Mouse (Mus musculus) heart, postnatal 10 days (tissue): ENCODE data around the gene Cacng7. TPM values are rescaled to one million over a fixed set of nuclear protein-coding genes. Genes with fewer than 3 reads are reported as not detected.

Experiments
- DNase-seq, 2 experiments: peaks; one replicate each; pipeline ENCODE4 v3.0.0; 2021
- intact Hi-C: fragments of 180-260 bp; cut with DNase I; formaldehyde crosslinking; loops from one replicate; pipeline ENCODE4 v1.15.1; 2025
- total RNA-seq, 2 experiments: library from RNA; stranded (reverse); gene quantifications; 2 replicates each; pipeline ENCODE4 v1.2.3; 2021

Gene Cacng7
- total RNA-seq, 2 experiments from 2014 or later = 7.7 to 9.7 TPM

DNA sequence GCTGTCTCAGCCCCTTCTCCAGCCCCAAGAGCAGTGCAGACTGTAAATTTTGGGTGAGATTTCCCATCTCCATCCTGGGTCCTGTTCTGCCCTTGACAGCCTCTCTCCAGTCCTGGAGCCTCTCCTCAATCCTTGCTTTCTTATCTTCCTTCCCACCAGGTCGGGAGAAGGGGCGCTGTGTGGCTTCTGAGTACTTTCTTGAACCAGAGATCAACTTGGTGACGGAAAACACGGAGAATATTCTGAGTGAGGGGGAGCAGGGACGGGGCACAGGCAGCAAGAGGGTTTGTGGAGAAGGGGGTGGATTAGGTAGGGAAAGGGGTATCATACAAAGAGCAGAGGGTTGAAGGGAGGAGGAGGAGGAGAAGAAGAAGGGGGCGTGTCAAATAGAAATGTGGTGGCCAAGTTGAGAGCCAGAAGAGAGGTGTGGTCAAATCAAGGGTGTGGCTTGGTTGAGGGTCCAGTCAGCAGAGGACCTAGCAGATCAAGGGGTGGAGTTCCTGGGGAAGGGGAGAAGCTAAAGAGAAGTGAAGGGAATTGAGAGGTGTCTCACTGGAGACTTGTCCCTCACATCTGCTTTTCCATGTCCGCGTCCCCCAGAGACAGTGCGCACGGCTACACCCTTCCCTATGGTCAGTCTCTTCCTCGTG, 5.7 kb downstream of the Cacng7 start:
- no peak for DNase-seq
- intact Hi-C loops = no loop called here

DNA sequence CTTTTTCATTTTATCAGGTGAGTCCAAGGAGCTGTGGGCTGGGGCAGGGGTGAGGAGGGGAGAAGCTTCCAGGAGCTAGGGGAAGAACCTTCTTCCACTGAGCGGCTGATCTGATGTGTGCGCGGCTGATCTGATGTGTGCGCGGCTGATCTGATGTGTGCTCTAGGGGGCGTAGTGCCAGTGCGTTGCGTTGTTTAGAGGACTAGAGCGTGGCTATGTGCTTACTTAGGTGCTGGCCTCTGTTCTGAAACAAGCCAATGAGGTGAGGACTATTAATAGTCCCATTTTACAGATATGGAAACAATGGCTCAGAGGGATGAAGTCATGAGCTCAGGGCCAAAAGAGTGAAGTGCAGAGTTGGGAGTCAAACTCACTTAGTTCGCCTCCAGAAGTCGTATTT, 6.3 kb downstream of the Cacng7 start:
- intact Hi-C loops = no loop called here
- DNase-seq = no peak

DNA sequence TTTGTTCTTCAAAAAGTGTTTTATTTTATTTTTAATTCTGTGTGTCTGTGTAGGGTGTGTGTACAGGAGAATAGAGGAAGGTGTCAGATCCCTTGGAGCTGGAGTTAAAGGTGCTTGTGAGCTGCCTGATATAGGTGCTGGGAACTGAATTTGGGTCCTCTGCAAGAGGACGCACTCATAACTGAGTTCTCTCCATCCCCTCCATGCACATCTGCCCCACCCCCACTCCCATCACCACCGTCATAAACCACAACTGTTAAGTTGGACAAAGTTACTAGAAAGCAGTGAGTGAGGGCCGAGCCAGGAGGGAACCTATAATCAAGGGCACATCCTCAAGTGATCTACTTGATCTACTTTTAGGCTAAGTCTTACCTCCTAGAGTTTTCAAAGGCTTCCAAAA, 11.1 kb downstream of the Cacng7 start:
- intact Hi-C loops = no loop called here
- DNase-seq = no peak

DNA sequence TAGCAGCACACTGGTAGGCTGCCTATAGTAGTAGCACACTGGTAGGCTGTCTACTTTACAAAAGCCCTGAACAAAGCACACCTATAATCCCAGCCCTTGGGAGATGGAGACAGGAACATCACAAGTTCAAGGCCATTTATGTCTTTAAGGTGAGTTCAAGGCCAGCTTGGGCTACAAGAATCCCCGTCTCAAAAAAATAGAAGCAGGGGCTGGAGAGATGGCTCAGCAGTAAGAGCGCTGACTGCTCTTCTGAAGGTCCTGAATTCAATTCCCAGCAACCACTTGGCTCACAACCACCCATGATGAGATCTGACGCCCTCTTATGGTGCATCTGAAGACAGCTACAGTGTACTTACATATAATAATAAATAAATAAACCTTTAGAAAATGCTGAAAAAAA, 12.5 kb downstream of the Cacng7 start:
- intact Hi-C loops = no loop called here
- no peak for DNase-seq

DNA sequence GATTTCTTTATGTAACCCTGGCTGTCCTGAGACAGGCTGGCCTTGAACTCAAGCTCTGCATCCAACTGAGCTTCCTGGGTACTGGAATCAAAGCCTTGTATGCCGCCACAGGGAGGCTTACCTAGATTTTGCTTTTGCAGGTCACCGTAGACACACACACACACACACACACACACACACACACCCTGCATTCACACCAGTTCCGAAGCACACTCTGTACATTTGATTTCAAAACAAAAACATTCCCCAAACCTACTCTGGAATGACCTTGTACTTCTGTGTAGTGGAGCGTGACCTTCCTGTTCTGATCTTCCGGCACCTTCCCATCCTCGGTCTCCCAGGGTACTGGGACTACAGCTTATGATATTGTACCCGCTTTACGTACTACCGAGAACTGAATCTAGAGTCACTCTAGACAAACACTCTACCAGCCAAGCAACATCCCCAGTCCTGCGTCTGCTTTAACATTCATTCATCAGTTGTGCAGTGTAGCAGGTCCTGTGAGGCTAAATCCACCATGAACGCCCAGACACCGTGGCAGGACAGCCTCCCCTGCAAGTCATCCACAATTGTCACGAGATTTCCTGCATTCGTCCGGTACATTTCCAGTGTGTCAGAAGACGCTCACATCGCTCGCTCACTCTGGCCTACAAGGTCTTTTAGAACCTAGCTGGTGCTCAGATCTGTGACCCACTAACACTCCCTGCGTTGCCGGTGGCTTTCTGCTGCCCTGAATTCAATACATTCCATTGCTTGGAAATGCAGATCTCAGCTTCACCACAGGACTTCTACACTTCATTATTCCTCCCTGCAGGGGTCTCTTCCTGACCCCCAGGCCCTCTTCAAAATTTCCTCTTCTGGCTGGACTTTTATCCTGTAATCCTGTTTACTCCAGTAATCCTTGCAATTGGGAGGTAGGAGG, 14.9 kb downstream of the Cacng7 start:
- intact Hi-C loops = no loop called here
- DNase-seq = no peak

DNA sequence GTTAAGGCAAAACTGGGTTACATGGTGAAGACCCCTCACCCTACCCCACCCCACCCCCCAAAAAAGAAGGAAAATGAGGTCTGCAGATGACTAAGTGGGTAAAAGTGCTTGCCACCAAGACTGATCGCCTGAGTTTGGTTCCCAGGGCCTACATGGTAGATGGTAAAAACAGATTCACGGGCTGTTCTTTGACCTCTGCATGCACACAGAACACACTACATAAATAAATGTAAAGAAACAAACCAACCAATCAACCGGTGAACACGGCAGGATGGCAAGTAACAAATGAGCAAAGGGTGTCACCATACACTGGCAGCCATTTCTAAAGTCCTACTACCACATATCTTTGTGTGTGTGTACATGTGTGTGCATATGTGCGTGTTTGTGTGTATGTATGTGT, 15.6 kb downstream of the Cacng7 start:
- intact Hi-C loops = no loop called here

DNA sequence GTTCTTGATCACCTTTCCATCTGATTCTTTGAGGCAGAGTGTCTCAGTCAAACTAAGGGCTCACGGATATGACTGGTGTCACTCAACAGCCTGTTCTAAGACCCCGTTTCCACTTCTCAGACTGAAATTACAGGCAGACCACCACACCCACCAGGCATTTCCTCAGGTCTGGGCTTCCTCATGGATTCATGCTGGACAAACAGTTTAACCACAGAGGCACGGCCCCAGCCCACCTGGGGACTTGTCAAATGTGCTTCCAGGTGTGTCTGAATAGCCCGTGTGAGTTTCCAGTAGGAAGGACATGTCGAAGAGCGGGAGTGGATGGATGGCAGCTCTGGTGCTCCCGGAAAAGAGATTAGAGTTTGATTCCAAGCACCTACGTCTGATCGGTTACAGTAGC, 17.0 kb downstream of the Cacng7 start:
- DNase-seq = no peak
- intact Hi-C loops = no loop called here

More for the DNA sequence above, 15.6 kb downstream of the Cacng7 start:
- DNase-seq = no peak

DNA sequence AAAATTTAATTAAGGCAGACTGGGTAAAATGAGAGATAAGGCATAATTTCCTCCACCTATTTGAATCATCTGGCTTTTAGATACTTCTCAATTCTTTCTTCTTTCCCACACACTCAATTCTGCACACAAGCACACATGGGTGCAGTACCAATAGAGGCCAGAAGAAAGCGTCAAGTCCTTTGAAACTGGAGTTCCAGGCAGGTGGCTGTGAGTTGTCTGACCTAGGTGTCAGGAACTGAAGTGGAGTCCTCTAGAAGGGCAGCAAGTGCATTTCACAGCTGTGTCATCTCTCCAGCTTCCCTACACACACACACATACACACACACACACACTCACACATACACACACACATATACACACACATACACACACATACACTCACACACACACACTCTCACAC, 18.8 kb downstream of the Cacng7 start:
- no peak for DNase-seq
- intact Hi-C loops = no loop called here

DNA sequence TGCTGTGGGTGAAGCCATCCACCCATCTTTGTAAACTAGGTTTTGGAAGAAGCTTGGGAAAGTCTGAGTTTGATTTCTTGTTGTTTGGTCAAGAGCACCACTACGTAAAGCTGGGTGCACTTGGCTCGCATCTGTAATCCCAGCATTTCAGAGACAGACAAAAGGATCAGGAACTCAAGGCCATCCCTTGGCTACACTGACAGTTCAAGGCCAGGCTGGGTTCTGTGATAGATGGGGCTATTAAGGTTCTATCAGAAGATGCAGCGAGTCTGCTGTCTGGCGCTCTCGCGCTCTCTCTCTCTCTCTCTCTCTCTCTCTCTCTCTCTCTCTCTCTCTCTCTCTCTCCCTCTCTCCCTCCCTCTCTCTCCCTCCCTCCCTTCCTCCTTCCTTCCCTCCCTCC, 22.1 kb downstream of the Cacng7 start:
- DNase-seq = no peak
- intact Hi-C loops = no loop called here

DNA sequence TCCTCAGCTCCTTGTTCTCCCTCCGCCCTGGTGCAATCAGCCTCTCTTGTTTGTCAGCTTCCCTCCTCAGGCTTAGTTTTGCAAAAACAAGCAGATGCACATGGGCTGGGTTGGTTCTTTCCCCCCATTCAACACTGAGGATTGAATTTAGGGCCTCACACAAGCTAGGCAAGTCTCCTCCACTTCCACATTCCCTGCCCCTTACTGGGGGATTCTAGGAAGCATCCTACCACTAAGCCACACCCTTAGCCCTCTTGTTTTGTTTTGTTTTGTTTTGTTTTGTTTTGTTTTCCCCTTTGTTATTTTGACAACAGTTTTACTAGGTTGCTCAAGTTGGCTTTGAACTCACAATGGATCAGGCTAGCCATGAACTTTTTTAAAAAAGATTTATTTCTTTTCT, 27.9 kb downstream of the Cacng7 start:
- intact Hi-C loops = no loop called here

DNA sequence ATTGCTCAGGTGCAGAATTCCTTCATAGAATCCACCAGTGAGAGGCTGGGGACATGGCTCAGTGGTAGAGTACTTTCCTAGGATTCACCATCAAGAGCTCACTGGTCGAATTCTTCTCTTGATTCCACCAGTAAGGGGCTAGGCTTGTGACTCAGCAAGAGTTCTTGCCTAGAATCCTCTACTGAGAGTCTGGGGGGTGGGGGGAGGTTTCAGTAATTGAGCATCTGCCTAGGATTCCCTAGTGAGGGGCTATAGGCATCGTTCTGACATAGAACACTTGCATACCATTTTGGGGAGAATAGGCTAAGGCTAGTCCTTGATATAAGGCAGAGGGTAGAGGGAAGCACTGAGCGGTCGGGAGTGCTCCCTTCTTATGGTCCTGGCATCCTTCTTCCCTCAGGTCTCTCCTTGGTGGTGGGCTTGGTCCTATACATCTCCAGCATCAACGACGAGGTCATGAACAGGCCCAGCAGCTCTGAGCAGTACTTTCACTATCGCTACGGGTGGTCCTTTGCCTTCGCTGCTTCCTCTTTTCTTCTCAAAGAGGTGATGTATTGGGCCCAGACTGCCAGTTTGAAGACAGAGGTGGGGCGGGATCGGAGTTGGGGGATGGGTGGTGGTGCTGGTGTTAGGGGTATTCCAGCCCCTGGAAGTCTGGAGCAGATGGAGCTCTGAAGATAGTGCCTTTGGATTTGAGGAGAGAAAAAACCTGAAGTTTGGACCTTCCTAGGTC, 33.0 kb downstream of the Cacng7 start:
- DNase-seq = no peak
- intact Hi-C loops = no loop called here

More for the DNA sequence above, 27.9 kb downstream of the Cacng7 start:
- DNase-seq = no peak

DNA sequence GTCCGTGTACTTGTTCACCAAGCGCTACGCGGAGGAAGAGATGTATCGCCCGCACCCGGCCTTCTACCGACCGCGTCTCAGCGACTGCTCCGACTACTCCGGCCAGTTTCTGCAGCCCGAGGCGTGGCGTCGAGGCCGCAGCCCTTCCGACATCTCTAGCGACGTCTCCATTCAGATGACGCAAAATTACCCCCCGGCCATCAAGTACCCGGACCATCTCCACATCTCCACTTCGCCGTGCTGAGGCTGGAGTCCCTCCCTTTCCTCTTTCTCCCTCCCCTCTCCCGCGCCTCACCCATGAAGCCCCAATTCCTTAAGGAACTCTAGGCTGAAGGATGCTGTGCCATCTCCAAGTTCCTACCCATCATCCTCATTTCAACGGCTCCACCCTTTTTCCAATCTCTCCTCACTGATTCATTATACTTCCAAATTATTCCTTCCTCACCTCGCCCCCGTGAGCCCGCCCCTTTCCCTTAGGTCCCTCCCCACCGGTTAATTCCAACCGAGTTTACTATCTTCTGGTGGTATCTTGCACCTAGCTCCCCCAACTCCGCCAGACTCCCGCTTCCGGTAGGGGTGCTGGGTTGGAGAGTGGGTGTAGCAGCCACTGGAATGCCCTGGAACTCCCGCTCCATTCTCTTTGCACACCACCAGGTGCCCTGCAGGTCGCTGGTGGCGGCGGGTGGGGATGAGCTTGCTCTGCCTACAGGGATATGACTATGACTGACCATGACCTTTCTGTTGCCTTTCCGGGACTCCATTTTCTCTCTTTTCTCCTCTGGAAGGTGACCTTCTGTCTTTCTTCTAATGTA, 34.2 kb downstream of the Cacng7 start:
- intact Hi-C loops = no loop called here
- no peak for DNase-seq

DNA sequence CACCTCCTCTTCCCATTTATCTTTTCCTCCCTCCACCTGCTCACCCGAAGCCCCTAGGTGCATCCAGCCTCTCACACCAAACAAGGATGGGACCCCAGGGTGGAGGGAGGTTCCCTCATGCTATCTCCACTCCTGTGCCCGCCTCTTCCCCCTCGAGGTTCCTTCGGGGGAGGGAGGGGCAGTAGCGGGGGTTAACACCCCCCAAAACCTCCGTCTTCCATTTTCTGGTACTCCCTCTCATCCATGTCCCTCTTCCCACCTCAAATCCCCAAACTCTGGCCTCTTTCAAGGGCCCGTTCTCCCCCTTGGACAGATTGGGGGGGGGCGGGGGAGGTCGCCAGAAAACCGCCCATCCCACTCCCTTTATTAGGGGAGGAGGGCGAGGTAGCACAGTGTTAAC, 34.8 kb downstream of the Cacng7 start:
- no peak for DNase-seq
- intact Hi-C loops = no loop called here

DNA sequence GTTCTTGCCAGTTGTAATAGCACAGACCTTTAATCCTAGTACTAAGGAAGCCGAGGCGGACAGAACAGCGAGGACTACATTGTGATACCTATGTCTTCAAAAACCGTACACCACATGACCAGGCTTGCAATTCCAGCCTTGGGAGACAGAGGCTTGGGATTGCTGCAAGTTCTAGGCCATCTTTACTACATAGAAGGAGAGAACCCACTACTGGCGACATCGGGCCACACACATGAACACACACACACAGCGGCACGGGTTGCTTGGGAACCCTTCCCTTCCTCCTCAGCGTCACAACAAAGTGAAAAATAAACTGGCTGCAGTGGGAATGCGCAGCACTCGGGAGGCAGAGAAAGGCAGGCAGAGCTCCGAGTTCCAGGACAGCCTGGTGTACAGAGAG, 35.6 kb downstream of the Cacng7 start:
- intact Hi-C loops = no loop called here
- no peak for DNase-seq

DNA sequence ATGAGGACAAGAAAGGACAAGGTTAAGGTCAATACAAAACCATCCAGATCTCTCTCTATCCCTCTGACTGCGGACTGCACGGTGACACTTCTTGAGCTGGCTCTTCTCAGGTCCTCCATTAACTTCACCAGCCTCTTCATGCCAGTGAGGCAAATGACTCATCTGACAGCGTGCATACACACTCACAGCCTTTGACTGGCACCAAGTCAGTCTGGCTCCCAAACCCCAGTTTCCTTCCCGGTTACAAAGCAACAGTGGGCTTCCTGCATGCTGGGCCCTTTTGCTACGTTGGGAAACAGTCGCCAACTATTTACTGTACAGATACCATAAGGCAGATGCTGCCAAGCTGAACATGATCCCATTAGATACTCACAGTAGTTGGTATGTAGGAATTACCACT, 36.4 kb downstream of the Cacng7 start:
- intact Hi-C loops = no loop called here
- DNase-seq = no peak

DNA sequence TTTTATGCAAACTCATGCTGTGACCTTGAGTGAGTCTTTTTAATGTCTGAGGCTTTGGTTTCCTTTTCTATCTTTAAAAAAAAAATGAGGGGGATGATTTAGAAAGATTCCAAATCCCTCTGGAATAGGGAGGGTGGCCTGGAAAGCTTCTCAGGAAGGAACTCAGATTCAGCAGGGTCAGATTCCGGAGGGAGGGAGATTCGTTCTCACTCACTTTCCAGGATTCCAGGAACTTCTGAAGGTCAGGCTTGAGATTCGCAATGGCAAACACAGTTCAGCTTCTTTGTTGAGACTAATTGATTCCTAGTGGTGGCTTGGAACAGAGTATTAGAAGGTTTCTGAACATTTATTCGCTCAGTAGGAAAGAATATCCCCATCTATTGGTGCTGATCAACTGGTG, 37.7 kb downstream of the Cacng7 start:
- intact Hi-C loops = no loop called here
- DNase-seq = no peak

DNA sequence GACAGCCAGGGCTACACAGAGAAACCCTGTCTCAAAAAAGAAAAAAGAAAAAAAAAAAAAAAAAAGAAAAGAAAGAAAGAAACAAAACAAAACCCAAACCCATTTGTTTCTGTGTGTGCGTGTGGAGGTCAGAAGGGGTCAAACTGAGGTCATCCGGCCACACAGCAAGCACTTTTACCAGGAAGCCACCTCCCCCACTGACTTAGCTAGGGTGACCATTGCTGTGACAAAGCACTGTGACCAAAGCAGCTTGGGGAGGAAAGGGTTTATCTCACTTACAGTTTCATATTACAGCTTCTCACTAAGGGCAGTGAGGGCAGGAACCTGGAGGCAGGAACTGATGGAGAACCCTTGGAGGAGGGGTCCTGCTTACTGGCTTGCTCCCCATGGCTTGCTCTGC, 39.6 kb downstream of the Cacng7 start:
- no peak for DNase-seq
- intact Hi-C loops = no loop called here

DNA sequence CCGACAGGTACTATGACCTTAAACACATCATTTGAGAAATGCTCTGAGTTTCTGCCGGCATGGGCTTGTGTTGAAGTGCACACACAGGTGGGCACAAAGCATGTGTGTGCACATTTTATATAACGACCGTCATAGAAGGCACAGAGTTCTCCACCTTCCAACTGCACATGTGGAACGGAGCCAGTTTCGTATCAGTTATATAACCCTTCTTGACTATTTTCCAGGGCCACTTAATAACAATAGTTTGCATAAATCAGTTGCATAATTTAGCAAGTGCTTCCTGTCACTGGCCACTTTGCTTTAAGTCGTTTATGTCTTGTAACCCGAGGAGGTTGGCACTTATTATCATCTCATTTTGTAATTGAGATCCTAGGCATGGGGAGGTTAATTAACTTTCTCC, 41.0 kb downstream of the Cacng7 start:
- DNase-seq = no peak
- intact Hi-C loops = no loop called here

DNA sequence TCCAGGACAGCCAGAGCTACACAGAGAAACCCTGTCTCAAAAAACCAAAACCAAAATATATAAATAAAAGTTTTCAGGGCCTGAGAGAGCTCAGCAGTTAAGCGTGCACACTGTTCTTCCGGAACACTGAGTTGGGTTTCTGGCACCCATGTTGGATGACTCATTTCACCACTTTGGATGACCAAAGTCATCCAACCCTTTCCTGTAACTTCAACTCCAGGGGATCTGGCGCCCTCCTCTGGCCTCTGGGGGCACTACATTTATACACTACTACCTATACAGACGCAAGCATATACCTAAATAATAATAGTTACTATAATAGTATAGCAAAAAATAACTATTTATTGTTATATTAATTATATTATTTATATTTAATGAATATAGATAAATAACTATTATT, 44.1 kb downstream of the Cacng7 start:
- intact Hi-C loops = loop anchor here (2.0 kb wide), 1 partner anchor 154 kb away; no protein-coding TSS in a partner anchor
- peak; percentile 60 to 78 for DNase-seq

DNA sequence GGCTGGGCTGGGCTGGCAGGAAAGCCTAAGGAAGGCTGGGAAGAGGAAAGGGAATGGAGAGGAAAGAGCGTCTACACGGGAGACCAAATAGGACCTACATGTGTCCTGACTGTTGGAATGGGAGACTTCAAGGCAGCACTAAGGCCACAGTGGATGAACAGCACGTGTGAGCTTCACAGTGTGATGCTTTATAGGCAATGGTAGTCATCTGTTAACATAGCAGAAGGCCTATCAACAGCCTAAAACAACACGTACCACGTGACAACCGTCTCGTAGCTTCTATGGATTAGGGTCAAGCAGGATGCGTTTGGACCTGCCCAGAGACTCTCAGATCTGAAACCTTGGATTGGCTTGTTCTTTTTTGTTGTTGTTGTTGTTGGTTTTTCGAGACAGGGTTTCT, 49.4 kb downstream of the Cacng7 start:
- no peak for DNase-seq
- intact Hi-C loops = loop anchor here (5.0 kb wide), 1 partner anchor 330 kb away; no protein-coding TSS in a partner anchor
